In genomic region chr12:79385199-79385598, GRCm38 (mm10) we compare ENCODE assay signal across 21 mouse cellular contexts.
DNase-seq lines count a peak whose midpoint lies in the region; ATAC-seq and TF ChIP-seq lines count a peak whose summit lies in the region.
"Had no signal": no experiment of that assay in that cellular context is flagged by ENCODE, and none has a peak within 500 bp of the region (broad histone marks: within the 10 kb centered on the region; RNA-seq: fewer than 3 reads in every experiment).

No protein-coding gene starts in this region.

- H3K4me3 ChIP-seq in heart, embryonic 13.5 days = no peak overlapping the region
- no peak overlapping the region for H3K4me3 ChIP-seq in lung, embryonic 14.5 days (ENCODE audit: low read depth, low read length)
- no peak overlapping the region for H3K4me3 ChIP-seq in embryonic facial prominence, embryonic 15.5 days (replicated peaks)
- no peak overlapping the region for H3K4me3 ChIP-seq in stomach, embryonic 14.5 days (ENCODE audit: low read depth, low read length)
- H3K4me3 ChIP-seq: forebrain, embryonic 12.5 days; midbrain, embryonic 15.5 days; myocyte; neural tube, embryonic 15.5 days had no signal

- no peaks in the 10 kb centered on the region for H3K36me3 ChIP-seq in heart, embryonic 13.5 days
- H3K36me3 ChIP-seq in lung, embryonic 14.5 days (ENCODE audit: insufficient read depth) = no peaks in the 10 kb centered on the region
- H3K36me3 ChIP-seq in embryonic facial prominence, embryonic 15.5 days = no peaks in the 10 kb centered on the region
- H3K36me3 ChIP-seq in stomach, embryonic 14.5 days (ENCODE audit: control insufficient read depth, insufficient read depth, low read length) = no peaks in the 10 kb centered on the region
- H3K36me3 ChIP-seq: forebrain, embryonic 12.5 days; midbrain, embryonic 15.5 days; neural tube, embryonic 15.5 days had no signal

- intact Hi-C loops in heart, postnatal 14 days (cut with DNase I) = no loop called here

- no peak for TF ChIP-seq CTCF in lung, embryonic 14.5 days (IDR thresholded peaks at IDR 0.05; ENCODE audit: low read depth)

- H3K9me3 ChIP-seq in heart, embryonic 13.5 days = no peaks in the 10 kb centered on the region
- H3K9me3 ChIP-seq in lung, embryonic 14.5 days (ENCODE audit: low read depth, low read length) = no peaks in the 10 kb centered on the region
- no peaks in the 10 kb centered on the region for H3K9me3 ChIP-seq in embryonic facial prominence, embryonic 15.5 days (replicated peaks)
- no peaks in the 10 kb centered on the region for H3K9me3 ChIP-seq in stomach, embryonic 14.5 days (ENCODE audit: control insufficient read depth, low read depth, low read length)
- H3K9me3 ChIP-seq: forebrain, embryonic 12.5 days; G1E; midbrain, embryonic 15.5 days; neural tube, embryonic 15.5 days had no signal

- peak overlapping the region; percentile 61 for H3K27ac ChIP-seq in heart, embryonic 13.5 days (replicated peaks)
- H3K27ac ChIP-seq in lung, embryonic 14.5 days (ENCODE audit: low read depth) = peak overlapping the region; percentile 90
- peak overlapping the region; percentile 86 for H3K27ac ChIP-seq in embryonic facial prominence, embryonic 15.5 days (replicated peaks)
- H3K27ac ChIP-seq in stomach, embryonic 14.5 days (ENCODE audit: low read length) = peak overlapping the region; percentile 94
- H3K27ac ChIP-seq: forebrain, embryonic 12.5 days; hindbrain, embryonic 14.5 days; midbrain, embryonic 15.5 days; neural tube, embryonic 15.5 days had no signal

- H3K4me1 ChIP-seq in heart, embryonic 13.5 days = peaks cover 69% of the 10 kb centered on the region
- peaks cover 45% of the 10 kb centered on the region for H3K4me1 ChIP-seq in lung, embryonic 14.5 days (ENCODE audit: insufficient read depth)
- H3K4me1 ChIP-seq in embryonic facial prominence, embryonic 15.5 days = peaks cover 36% of the 10 kb centered on the region
- H3K4me1 ChIP-seq in stomach, embryonic 14.5 days (ENCODE audit: control insufficient read depth, insufficient read depth, low read length) = peaks cover 29% of the 10 kb centered on the region
- H3K4me1 ChIP-seq: midbrain, embryonic 15.5 days; neural tube, embryonic 15.5 days had no signal

- H3K9ac ChIP-seq in heart, embryonic 13.5 days = no peak overlapping the region
- no peak overlapping the region for H3K9ac ChIP-seq in lung, embryonic 14.5 days
- H3K9ac ChIP-seq in embryonic facial prominence, embryonic 15.5 days = no peak overlapping the region
- no peak overlapping the region for H3K9ac ChIP-seq in stomach, embryonic 14.5 days (replicated peaks; ENCODE audit: low read depth, low read length)
- H3K9ac ChIP-seq: forebrain, embryonic 12.5 days; hindbrain, embryonic 14.5 days; midbrain, embryonic 15.5 days; neural tube, embryonic 15.5 days had no signal

- ATAC-seq in heart, embryonic 13.5 days (ENCODE audit: extremely low read depth, insufficient number of reproducible peaks, low FRiP score, low TSS enrichment) = no peak
- no peak for ATAC-seq in lung, embryonic 14.5 days (ENCODE audit: insufficient read depth)
- ATAC-seq in embryonic facial prominence, embryonic 15.5 days (ENCODE audit: insufficient number of reproducible peaks, low FRiP score, low TSS enrichment, low read depth) = no peak
- 0 out of 2 replicates have a peak, but pooled peaks have one; percentile 53 for ATAC-seq in stomach, embryonic 14.5 days (ENCODE audit: insufficient number of reproducible peaks, insufficient read depth, low FRiP score, low read depth)
- ATAC-seq: activated CD4-positive, CD25-positive, alpha-beta regulatory T cell, adult 4 months; midbrain, embryonic 15.5 days had no signal

- H3K27me3 ChIP-seq in heart, embryonic 13.5 days (replicated peaks) = no peaks in the 10 kb centered on the region
- no peaks in the 10 kb centered on the region for H3K27me3 ChIP-seq in lung, embryonic 14.5 days (ENCODE audit: insufficient read depth, low read length)
- no peaks in the 10 kb centered on the region for H3K27me3 ChIP-seq in embryonic facial prominence, embryonic 15.5 days
- H3K27me3 ChIP-seq in stomach, embryonic 14.5 days (ENCODE audit: control insufficient read depth, insufficient read depth, low read length) = no peaks in the 10 kb centered on the region
- H3K27me3 ChIP-seq: forebrain, embryonic 12.5 days; midbrain, embryonic 15.5 days; neural tube, embryonic 15.5 days had no signal

- no peak for DNase-seq in heart, postnatal 14 days
- DNase-seq in lung, embryonic 14.5 days = no peak
- no peak for DNase-seq in lung, postnatal 25 days (ENCODE audit: low spot score)
- no peak for DNase-seq in layer of hippocampus, postnatal 25 days (ENCODE audit: extremely low spot score in 1 of 2, low spot score in 1 of 2)
- DNase-seq in layer of hippocampus, adult 8-10 months (ENCODE audit: low spot score in 2 of 2) = no peak
- DNase-seq: adrenal gland, postnatal 14 days; cerebellum, adult 9-11 months; gastrocnemius, postnatal 14 days; kidney, adult 11 months; kidney, postnatal 10 days; thymus, postnatal 14 days had no signal

- 78% methylated on average over 5 of the region's 5 CpGs for WGBS in heart, embryonic 13.5 days
- WGBS in lung, embryonic 14.5 days = 47% methylated on average over 5 of the region's 5 CpGs
- WGBS in embryonic facial prominence, embryonic 15.5 days = 66% methylated on average over 5 of the region's 5 CpGs
- 29% methylated on average over 5 of the region's 5 CpGs for WGBS in stomach, embryonic 14.5 days

- no peak overlapping the region; the same call in 1 of the 2 replicates for H3K4me2 ChIP-seq in heart, embryonic 13.5 days
- H3K4me2 ChIP-seq in lung, embryonic 14.5 days = peak overlapping the region; percentile 39; the same call in 1 of the 2 replicates
- H3K4me2 ChIP-seq in embryonic facial prominence, embryonic 15.5 days (replicated peaks) = no peak overlapping the region
- H3K4me2 ChIP-seq in stomach, embryonic 14.5 days (replicated peaks; ENCODE audit: low read depth, low read length) = peak overlapping the region; percentile 29
- H3K4me2 ChIP-seq: forebrain, embryonic 12.5 days; hindbrain, embryonic 14.5 days; midbrain, embryonic 15.5 days; neural tube, embryonic 15.5 days had no signal

Comparison
In these comparisons a context has a peak if more than half of its experiments do, and no peak if none do; other contexts are left out.
1. H3K4me2 ChIP-seq: peak in lung, embryonic 14.5 days (single experiment) and stomach, embryonic 14.5 days (single experiment); none in heart, embryonic 13.5 days (single experiment) and embryonic facial prominence, embryonic 15.5 days (single experiment).
2. Peak in every context shown above with its lines, with median percentiles within 50 percentile points of each other: H3K27ac ChIP-seq.